ENCODE assay signal across 21 mouse cellular contexts in the genomic region with DNA sequence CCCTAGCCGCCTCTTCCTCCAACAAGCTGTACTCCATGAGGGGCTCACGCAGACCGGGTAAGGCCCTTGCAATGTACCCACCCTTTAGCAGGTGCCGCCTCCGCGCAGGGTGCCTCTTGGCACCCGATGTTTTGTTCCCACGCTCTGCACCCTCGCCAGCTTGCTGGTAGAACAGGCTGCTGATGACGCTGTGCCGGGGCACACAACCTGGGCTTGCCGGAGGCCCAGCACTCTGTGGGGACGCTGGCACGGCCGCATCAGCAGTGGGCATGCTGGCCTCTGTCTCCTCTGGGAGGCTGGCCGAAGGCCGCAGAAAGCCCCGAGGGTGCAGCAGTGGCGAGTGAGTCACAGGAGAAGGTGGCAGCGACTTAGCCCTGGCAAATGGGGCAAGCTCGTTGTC. TPM values are rescaled to one million over a fixed set of nuclear protein-coding genes. Genes with fewer than 3 reads are reported as not detected.
DNase-seq lines count a peak whose midpoint lies in the region; ATAC-seq and TF ChIP-seq lines count a peak whose summit lies in the region.
"Had no signal": no experiment of that assay in that cellular context is flagged by ENCODE, and none has a peak within 500 bp of the region (broad histone marks: within the 10 kb centered on the region; RNA-seq: fewer than 3 reads in every experiment).

No protein-coding gene starts in this region.

- no peaks in the 10 kb centered on the region for H3K36me3 ChIP-seq in kidney, adult 2 months (ENCODE audit: control insufficient read depth, insufficient read depth, low read length)
- H3K36me3 ChIP-seq: limb, embryonic 15.5 days had no signal

- TF ChIP-seq CTCF in layer of hippocampus, adult 2 months (conservative IDR thresholded peaks at IDR 0.05): no peak
- TF ChIP-seq CTCF in kidney, adult 2 months (conservative IDR thresholded peaks at IDR 0.05; ENCODE audit: insufficient read depth, insufficient read length, low read depth, low read length): no peak

- ATAC-seq in frontal cortex, adult (ENCODE audit: low TSS enrichment): peak; percentile 81
- ATAC-seq: forebrain, embryonic 14.5 days; hindbrain, postnatal 0 days; liver, postnatal 0 days had no signal

- DNase-seq in frontal cortex, postnatal 25 days (ENCODE audit: low spot score in 2 of 2): no peak
- peak; percentile 46 to 69 for DNase-seq in left cerebral cortex, postnatal 36 days (ENCODE audit: low spot score in 2 of 2)
- no peak for DNase-seq in left cerebral cortex, postnatal 14 days (ENCODE audit: low spot score in 2 of 2)
- peak; percentile 77 to 81 for DNase-seq in layer of hippocampus, adult 2 months (ENCODE audit: low spot score in 2 of 2)
- no peak for DNase-seq in kidney, adult 2 months
- no peak for DNase-seq in ovary, postnatal 14 days (ENCODE audit: low spot score)
- DNase-seq in adipocyte (ENCODE audit: low spot score): no peak
- DNase-seq: adrenal gland, postnatal 10 days; cerebellum, adult 11-12 months; cerebellum, postnatal 36 days; kidney, adult 11 months; kidney, postnatal 14 days; liver, postnatal 0 days; lung, postnatal 14 days had no signal

- no peaks in the 10 kb centered on the region for H3K4me1 ChIP-seq in kidney, adult 2 months (ENCODE audit: control insufficient read depth, insufficient read depth, low read length)

- WGBS in kidney, adult 2 months: 93% methylated on average over 21 of the region's 21 CpGs

- H3K27ac ChIP-seq in layer of hippocampus, adult 2 months: peak overlapping the region; percentile 88
- no peak overlapping the region for H3K27ac ChIP-seq in kidney, adult 2 months (ENCODE audit: insufficient read depth, low read depth, low read length)
- H3K27ac ChIP-seq: hindbrain, postnatal 0 days; limb, embryonic 15.5 days had no signal

- H3K4me3 ChIP-seq in layer of hippocampus, adult 2 months: no peak overlapping the region; the same call in 1 of the 2 replicates
- no peak overlapping the region for H3K4me3 ChIP-seq in kidney, adult 2 months (ENCODE audit: insufficient read depth, low read depth, low read length)
- H3K4me3 ChIP-seq: erythroblast, embryonic 14.5 days; limb, embryonic 15.5 days had no signal

- intact Hi-C loops in left cerebral cortex, postnatal 36 days (cut with DNase I): no loop called here
- intact Hi-C loops in left cerebral cortex, postnatal 14 days (cut with DNase I): no loop called here

- TF ChIP-seq POLR2A in kidney, adult 2 months (IDR thresholded peaks at IDR 0.05; ENCODE audit: low read depth, low read length): no peak

- H3K27me3 ChIP-seq in kidney, adult 2 months (replicated peaks; ENCODE audit: control insufficient read depth, insufficient read depth, low read length): no peaks in the 10 kb centered on the region

RNA-seq across cellular contexts. Expression of gene Trim11, which starts 22.7 kb away (rescaled TPM):
- total RNA-seq in left cerebral cortex, postnatal 36 days (2021): 10 to 100 TPM; 21.0 to 24.9 TPM
- 10 to 100 TPM; 21.8 to 22.0 TPM for total RNA-seq in left cerebral cortex, postnatal 14 days (2021)
- 10 to 100 TPM; 32.5 to 35.5 TPM for total RNA-seq in layer of hippocampus, adult 2 months (2021)
- polyA plus RNA-seq in kidney, adult 2 months (2012; rRNA removed): 19.4 and 20.7 TPM in 2 replicates

RNA-seq across cellular contexts. Expression of gene Hist3h2a, which starts 46.1 kb away (rescaled TPM):
- 10 to 100 TPM; 60.9 to 64.1 TPM for total RNA-seq in left cerebral cortex, postnatal 36 days (2021)
- 10 to 100 TPM; 57.2 to 62.3 TPM for total RNA-seq in left cerebral cortex, postnatal 14 days (2021)
- 10 to 100 TPM; 66.0 to 69.3 TPM for total RNA-seq in layer of hippocampus, adult 2 months (2021)
- polyA plus RNA-seq in kidney, adult 2 months (2012; rRNA removed): 29.0 and 29.5 TPM in 2 replicates

RNA-seq across cellular contexts. Expression of gene Trim17, which starts 46.1 kb away (rescaled TPM):
- total RNA-seq in left cerebral cortex, postnatal 36 days (2021): 1 to 10 TPM; 4.8 to 5.7 TPM
- 1 to 10 TPM; 3.9 to 4.3 TPM for total RNA-seq in left cerebral cortex, postnatal 14 days (2021)
- 1 to 10 TPM; 5.3 to 6.5 TPM for total RNA-seq in layer of hippocampus, adult 2 months (2021)
- 0.34 and 0.48 TPM in 2 replicates for polyA plus RNA-seq in kidney, adult 2 months (2012; rRNA removed)
- total RNA-seq: hematopoietic stem cell, adult 5-6 weeks; megakaryocyte-erythroid progenitor cell, adult 5-6 weeks had no signal

RNA-seq across cellular contexts. Expression of gene Hist3h2ba, which starts 51.9 kb away (rescaled TPM):
- 100 to 1,000 TPM; 103 to 124 TPM for total RNA-seq in left cerebral cortex, postnatal 36 days (2021)
- total RNA-seq in left cerebral cortex, postnatal 14 days (2021): 100 to 1,000 TPM; 119 to 135 TPM
- 100 to 1,000 TPM in 1 of 2 experiments, 10 to 100 TPM in 1; 91.3 to 103 TPM for total RNA-seq in layer of hippocampus, adult 2 months (2021)
- 3.0 and 5.3 TPM in 2 replicates for polyA plus RNA-seq in kidney, adult 2 months (2012; rRNA removed)

Comparison
In these comparisons a context has a peak if more than half of its experiments do, and no peak if none do; other contexts are left out.
1. DNase-seq: peak in left cerebral cortex, postnatal 36 days (2 of 2) and layer of hippocampus, adult 2 months (2 of 2); none in frontal cortex, postnatal 25 days (0 of 2), left cerebral cortex, postnatal 14 days (0 of 2), kidney, adult 2 months (single experiment), ovary, postnatal 14 days (single experiment) and adipocyte (single experiment).